ENCODE assay signal across 7 mouse cellular contexts in the genomic region with DNA sequence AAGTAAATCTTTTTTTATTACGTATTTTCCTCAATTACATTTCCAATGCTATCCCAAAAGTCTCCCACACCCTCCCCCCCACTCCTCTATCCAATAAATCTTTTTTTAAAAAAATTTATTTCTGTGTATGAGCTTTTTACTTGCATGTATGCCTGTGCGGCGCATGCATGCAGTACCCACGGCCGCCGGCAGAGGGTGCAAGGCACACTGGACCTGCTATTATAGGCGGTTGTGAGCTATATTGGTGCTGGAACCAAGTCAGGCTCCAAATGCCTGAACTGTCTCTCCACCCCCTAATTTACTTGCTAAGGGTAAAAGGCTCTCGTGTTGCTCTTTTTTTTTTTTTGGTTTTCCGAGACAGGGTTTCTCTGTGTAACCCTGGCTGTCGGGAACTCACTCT. TPM values are rescaled to one million over a fixed set of nuclear protein-coding genes. Genes with fewer than 3 reads are reported as not detected.
DNase-seq lines count a peak whose midpoint lies in the region; ATAC-seq and TF ChIP-seq lines count a peak whose summit lies in the region.

No protein-coding gene starts in this region.

- no peak overlapping the region for H3K27ac ChIP-seq in neural tube, embryonic 15.5 days (replicated peaks)
- no peak overlapping the region for H3K27ac ChIP-seq in spleen, adult 2 months (ENCODE audit: insufficient read depth, low read length)

- DNase-seq in neural tube, embryonic 10.5 days (ENCODE audit: extremely low spot score, low spot score), result peak; percentile 78
- DNase-seq in adrenal gland, adult 18-20 months (ENCODE audit: low spot score in 2 of 2), result peak; percentile 76 to 82
- peak; percentile 78 for DNase-seq in embryo, embryonic 10 days (ENCODE audit: low spot score)
- DNase-seq in heart, postnatal 4 days, result peak; percentile 85
- peak; percentile 85 for DNase-seq in lung, postnatal 10 days
- peak; percentile 41 to 69 for DNase-seq in spleen, adult 2 months (ENCODE audit: low read depth in 1 of 2, low spot score in 2 of 2)

- peak; percentile 94 for TF ChIP-seq CTCF in spleen, adult 2 months (IDR thresholded peaks at IDR 0.05; ENCODE audit: extremely low read depth, insufficient read depth, insufficient read length, insufficient replicate concordance)

- H3K9ac ChIP-seq in neural tube, embryonic 15.5 days (replicated peaks), result no peak overlapping the region

- no peak for ATAC-seq in neural tube, embryonic 15.5 days (ENCODE audit: low FRiP score)

- H3K4me2 ChIP-seq in neural tube, embryonic 15.5 days, result no peak overlapping the region

- 28% methylated on average over 10 of the region's 10 CpGs for WGBS in neural tube, embryonic 15.5 days
- 24% methylated on average over 10 of the region's 10 CpGs for WGBS in spleen, adult 2 months

- no peak for TF ChIP-seq POLR2A in spleen, adult 2 months (IDR thresholded peaks at IDR 0.05; ENCODE audit: low read depth, low read length)

- H3K9me3 ChIP-seq in neural tube, embryonic 15.5 days (replicated peaks), result no peaks in the 10 kb centered on the region

- H3K4me3 ChIP-seq in neural tube, embryonic 15.5 days (replicated peaks), result no peak overlapping the region
- H3K4me3 ChIP-seq in spleen, adult 2 months (ENCODE audit: extremely low read depth, insufficient read depth, insufficient read length), result no peak overlapping the region

- H3K36me3 ChIP-seq in neural tube, embryonic 15.5 days, result no peaks in the 10 kb centered on the region
- H3K36me3 ChIP-seq in spleen, adult 2 months (ENCODE audit: control insufficient read depth, insufficient read depth, low read length), result no peaks in the 10 kb centered on the region

- H3K4me1 ChIP-seq in neural tube, embryonic 15.5 days, result no peaks in the 10 kb centered on the region
- H3K4me1 ChIP-seq in spleen, adult 2 months (ENCODE audit: control insufficient read depth, insufficient read depth, insufficient read length), result no peaks in the 10 kb centered on the region

- no peaks in the 10 kb centered on the region for H3K27me3 ChIP-seq in neural tube, embryonic 15.5 days (replicated peaks)
- H3K27me3 ChIP-seq in spleen, adult 2 months (ENCODE audit: control insufficient read depth, insufficient read depth, low read length), result no peaks in the 10 kb centered on the region

RNA-seq across cellular contexts. Expression of a gene that starts 9.7 kb away (rescaled TPM):
- polyA plus RNA-seq in neural tube, embryonic 15.5 days (2015; fragmentation: Nextera tagmentation; extraction: Ambion mirVana), result 0.09 and 0.35 TPM in 2 replicates
- under 1 TPM; 0.10 to 0.13 TPM for total RNA-seq in adrenal gland, adult 18-20 months (2021)
- total RNA-seq in heart, postnatal 4 days (2021), result not detected
- polyA plus RNA-seq in spleen, adult 2 months (2012; rRNA removed), result 0.08 and 0.09 TPM in 2 replicates

RNA-seq across cellular contexts. Expression of a gene that starts 19.5 kb away (rescaled TPM):
- 333 and 359 TPM in 2 replicates for polyA plus RNA-seq in neural tube, embryonic 15.5 days (2015; fragmentation: Nextera tagmentation; extraction: Ambion mirVana)
- 100 to 1,000 TPM; 208 to 219 TPM for total RNA-seq in adrenal gland, adult 18-20 months (2021)
- 100 to 1,000 TPM; 162 to 169 TPM for total RNA-seq in heart, postnatal 4 days (2021)
- 123 and 133 TPM in 2 replicates for polyA plus RNA-seq in spleen, adult 2 months (2012; rRNA removed)

RNA-seq across cellular contexts. Expression of a gene that starts 26.2 kb away (rescaled TPM):
- 78.6 and 84.1 TPM in 2 replicates for polyA plus RNA-seq in neural tube, embryonic 15.5 days (2015; fragmentation: Nextera tagmentation; extraction: Ambion mirVana)
- total RNA-seq in adrenal gland, adult 18-20 months (2021), result 10 to 100 TPM; 24.0 to 28.3 TPM
- total RNA-seq in heart, postnatal 4 days (2021), result 10 to 100 TPM; 23.4 to 24.8 TPM
- polyA plus RNA-seq in spleen, adult 2 months (2012; rRNA removed), result 127 and 130 TPM in 2 replicates

RNA-seq across cellular contexts. Expression of a gene that starts 26.3 kb away (rescaled TPM):
- 226 and 240 TPM in 2 replicates for polyA plus RNA-seq in neural tube, embryonic 15.5 days (2015; fragmentation: Nextera tagmentation; extraction: Ambion mirVana)
- total RNA-seq in adrenal gland, adult 18-20 months (2021), result 10 to 100 TPM; 22.9 to 34.3 TPM
- 10 to 100 TPM; 29.9 to 35.0 TPM for total RNA-seq in heart, postnatal 4 days (2021)
- 84.0 and 103 TPM in 2 replicates for polyA plus RNA-seq in spleen, adult 2 months (2012; rRNA removed)

RNA-seq across cellular contexts. Expression of a gene that starts 36.7 kb away (rescaled TPM):
- polyA plus RNA-seq in neural tube, embryonic 15.5 days (2015; fragmentation: Nextera tagmentation; extraction: Ambion mirVana), result 39.0 and 39.9 TPM in 2 replicates
- total RNA-seq in adrenal gland, adult 18-20 months (2021), result 10 to 100 TPM; 14.1 to 15.2 TPM
- 10 to 100 TPM; 15.5 to 17.2 TPM for total RNA-seq in heart, postnatal 4 days (2021)
- 11.0 and 13.2 TPM in 2 replicates for polyA plus RNA-seq in spleen, adult 2 months (2012; rRNA removed)
